Mouse (Mus musculus) MEL (cell line): Measurements from ENCODE around the gene Lmnb2. TPM values are rescaled to one million over a fixed set of nuclear protein-coding genes. Genes with fewer than 3 reads are reported as not detected.

Experiments
- DNase-seq: peaks from one replicate; pipeline ENCODE4 v3.0.0; 2011; ENCODE audit warnings: low read depth, low spot score
- H3K27ac ChIP-seq: 2 replicates; pipeline ENCODE4 v1.5.1; 2012; ENCODE audit warnings: low read depth, mild to moderate bottlenecking, control low read depth, low read length, moderate library complexity; ENCODE audit not compliant: control insufficient read depth
- H3K27me3 ChIP-seq, 2 experiments: fragments of 150-350 bp in 1 of 2; sonication (generic) in 1 of 2; 2 replicates each; pipeline ENCODE4 v1.6.1; 2012; ENCODE audit warnings: low read length in 2 of 2, mild to moderate bottlenecking in 2 of 2, improper control_type of control experiment in 1 of 2, moderate library complexity in 1 of 2; ENCODE audit not compliant: insufficient read depth in 2 of 2, control insufficient read depth in 1 of 2
- H3K36me3 ChIP-seq, 2 experiments: 2 replicates each; pipeline ENCODE4 v1.6.1; 2012 to 2014; ENCODE audit warnings: low read length in 2 of 2, improper control_type of control experiment in 1 of 2, inconsistent platforms in 1 of 2, mild to moderate bottlenecking in 1 of 2; ENCODE audit not compliant: insufficient read depth in 2 of 2, control insufficient read depth in 1 of 2
- H3K4me1 ChIP-seq, 2 experiments: fragments of 150-350 bp in 1 of 2; sonication (generic) in 1 of 2; 2 replicates each; pipeline ENCODE4 v1.6.1; 2012; ENCODE audit warnings: low read length in 2 of 2, improper control_type of control experiment in 1 of 2, mild to moderate bottlenecking in 1 of 2; ENCODE audit not compliant: insufficient read depth in 2 of 2, control insufficient read depth in 1 of 2
- H3K4me3 ChIP-seq, 2 experiments: fragments of 150-350 bp in 1 of 2; sonication (generic) in 1 of 2; 2 replicates each; pipeline ENCODE4 v1.5.1; 2012; ENCODE audit warnings: low read depth in 2 of 2, low read length in 2 of 2, mild to moderate bottlenecking in 2 of 2, moderate library complexity in 2 of 2, control low read depth in 1 of 2, improper control_type of control experiment in 1 of 2; ENCODE audit not compliant: control insufficient read depth in 1 of 2, insufficient read depth in 1 of 2
- H3K79me2 ChIP-seq: 2 replicates; pipeline ENCODE4 v1.6.1; 2012; ENCODE audit warnings: mild to moderate bottlenecking, low read length, moderate library complexity; ENCODE audit not compliant: control insufficient read depth, poor library complexity, insufficient read depth
- H3K9ac ChIP-seq: 2 replicates; pipeline ENCODE4 v1.6.1; 2012; ENCODE audit warnings: low read depth, mild to moderate bottlenecking, control low read depth, low read length, moderate library complexity; ENCODE audit not compliant: control insufficient read depth, poor library complexity, severe bottlenecking
- H3K9me3 ChIP-seq: fragments of 150-350 bp; sonication (generic); replicated peaks from 2 replicates; pipeline ENCODE4 v1.6.1; 2012; ENCODE audit warnings: mild to moderate bottlenecking, low read length, improper control_type of control experiment, moderate library complexity; ENCODE audit not compliant: insufficient read depth
- BHLHE40 ChIP-seq: IDR thresholded peaks from 2 replicates; pipeline ENCODE4 v1.6.1; 2012; ENCODE audit warnings: low read depth, mild to moderate bottlenecking, inconsistent platforms, low read length, improper control_type of control experiment, borderline replicate concordance
- CHD1 ChIP-seq: IDR thresholded peaks from 2 replicates; pipeline ENCODE4 v1.6.1; 2012; ENCODE audit warnings: low read depth, mild to moderate bottlenecking, inconsistent platforms, low read length, improper control_type of control experiment
- CHD2 ChIP-seq: IDR thresholded peaks from 2 replicates; pipeline ENCODE4 v1.6.1; 2011; ENCODE audit warnings: low read length, improper control_type of control experiment
- CTCF ChIP-seq, 3 experiments: IDR thresholded peaks in 2 of 3; conservative IDR thresholded peaks in 1 of 3; 2 replicates each; pipeline ENCODE4 v1.5.1; 2011 to 2012; ENCODE audit warnings: low read length in 3 of 3, low read depth in 2 of 3, mild to moderate bottlenecking in 2 of 3, improper control_type of control experiment in 1 of 3, inconsistent platforms in 1 of 3, mixed read lengths in 1 of 3, moderate library complexity in 1 of 3; ENCODE audit not compliant: control insufficient read depth in 1 of 3, insufficient read depth in 1 of 3, poor library complexity in 1 of 3, severe bottlenecking in 1 of 3
- ETS1 ChIP-seq: IDR thresholded peaks from 2 replicates; pipeline ENCODE4 v1.6.1; 2012; ENCODE audit warnings: low read depth, mild to moderate bottlenecking, inconsistent platforms, low read length, improper control_type of control experiment, moderate library complexity
- GATA1 ChIP-seq: IDR thresholded peaks from 2 replicates; pipeline ENCODE4 v1.6.1; 2011; ENCODE audit warnings: low read depth, low read length, improper control_type of control experiment
- HCFC1 ChIP-seq: IDR thresholded peaks from 2 replicates; pipeline ENCODE4 v1.6.1; 2012; ENCODE audit warnings: low read depth, mild to moderate bottlenecking, inconsistent platforms, low read length, improper control_type of control experiment, moderate library complexity
- JUND ChIP-seq: IDR thresholded peaks from 2 replicates; pipeline ENCODE4 v1.6.1; 2011; ENCODE audit warnings: low read depth, mild to moderate bottlenecking, improper control_type of control experiment, low read length
- MAFK ChIP-seq: IDR thresholded peaks from 2 replicates; pipeline ENCODE4 v1.6.1; 2011; ENCODE audit warnings: low read depth, mild to moderate bottlenecking, low read length, improper control_type of control experiment, borderline replicate concordance
- MAX ChIP-seq: IDR thresholded peaks from 2 replicates; pipeline ENCODE4 v1.6.1; 2011; ENCODE audit warnings: low read length, improper control_type of control experiment
- MAZ ChIP-seq: IDR thresholded peaks from 2 replicates; pipeline ENCODE4 v1.6.1; 2012; ENCODE audit warnings: low read depth, mild to moderate bottlenecking, inconsistent platforms, low read length, improper control_type of control experiment
- MEF2A ChIP-seq: IDR thresholded peaks from 2 replicates; pipeline ENCODE4 v1.6.1; 2014; ENCODE audit warnings: low read depth, mild to moderate bottlenecking, inconsistent platforms, low read length, improper control_type of control experiment; ENCODE audit not compliant: poor library complexity, insufficient replicate concordance, severe bottlenecking; ENCODE audit errors: extremely low read depth
- MXI1 ChIP-seq: IDR thresholded peaks from 2 replicates; pipeline ENCODE4 v1.6.1; 2011; ENCODE audit warnings: mild to moderate bottlenecking, low read depth, low read length, improper control_type of control experiment
- MYB ChIP-seq: IDR thresholded peaks from 2 replicates; pipeline ENCODE4 v1.6.1; 2011; ENCODE audit warnings: mild to moderate bottlenecking, low read depth, low read length, improper control_type of control experiment
- NELFE ChIP-seq: IDR thresholded peaks from 2 replicates; pipeline ENCODE4 v1.6.1; 2011; ENCODE audit warnings: low read depth, low read length, improper control_type of control experiment
- POLR2A ChIP-seq, 2 experiments: IDR thresholded peaks; 2 replicates each; pipeline ENCODE4 v1.6.1; 2011 to 2012; ENCODE audit warnings: low read length in 2 of 2, mild to moderate bottlenecking in 2 of 2, control low read depth in 1 of 2, improper control_type of control experiment in 1 of 2, low read depth in 1 of 2, moderate library complexity in 1 of 2; ENCODE audit not compliant: control insufficient read depth in 1 of 2, insufficient read depth in 1 of 2, poor library complexity in 1 of 2
- POLR2AphosphoS2 ChIP-seq: IDR thresholded peaks from 2 replicates; pipeline ENCODE4 v1.6.1; 2011; ENCODE audit warnings: low read length, improper control_type of control experiment
- POLR2AphosphoS5 ChIP-seq: IDR thresholded peaks from 2 replicates; pipeline ENCODE4 v1.6.1; 2012; ENCODE audit warnings: low read depth, borderline replicate concordance, mild to moderate bottlenecking, inconsistent platforms, low read length, moderate library complexity, mixed read lengths
- RAD21 ChIP-seq: IDR thresholded peaks from 2 replicates; pipeline ENCODE4 v1.6.1; 2011; ENCODE audit warnings: mild to moderate bottlenecking, low read depth, low read length, improper control_type of control experiment
- RCOR1 ChIP-seq: IDR thresholded peaks from 2 replicates; pipeline ENCODE4 v1.6.1; 2012; ENCODE audit warnings: low read depth, mild to moderate bottlenecking, inconsistent platforms, low read length, improper control_type of control experiment
- SIN3A ChIP-seq: IDR thresholded peaks from 2 replicates; pipeline ENCODE4 v1.6.1; 2012; ENCODE audit warnings: low read length, improper control_type of control experiment, inconsistent platforms
- TAL1 ChIP-seq: IDR thresholded peaks from 2 replicates; pipeline ENCODE4 v1.6.1; 2012; ENCODE audit warnings: mild to moderate bottlenecking, inconsistent platforms, low read length, moderate library complexity, mixed read lengths
- TCF12 ChIP-seq: IDR thresholded peaks from 2 replicates; pipeline ENCODE4 v1.6.1; 2014; ENCODE audit warnings: low read depth, mild to moderate bottlenecking, inconsistent platforms, low read length, improper control_type of control experiment, moderate library complexity
- UBTF ChIP-seq: IDR thresholded peaks from 2 replicates; pipeline ENCODE4 v1.6.1; 2012; ENCODE audit warnings: low read depth, mild to moderate bottlenecking, inconsistent platforms, low read length, improper control_type of control experiment, moderate library complexity, borderline replicate concordance; ENCODE audit not compliant: insufficient read depth
- USF2 ChIP-seq, 2 experiments: IDR thresholded peaks; 2 replicates each; pipeline ENCODE4 v1.6.1; 2011 to 2012; ENCODE audit warnings: improper control_type of control experiment in 2 of 2, low read length in 2 of 2, borderline replicate concordance in 1 of 2, inconsistent platforms in 1 of 2, low read depth in 1 of 2, mild to moderate bottlenecking in 1 of 2; ENCODE audit not compliant: insufficient read depth in 1 of 2
- ZKSCAN1 ChIP-seq: IDR thresholded peaks from 2 replicates; pipeline ENCODE4 v1.6.1; 2012; ENCODE audit warnings: low read depth, mild to moderate bottlenecking, inconsistent platforms, low read length, improper control_type of control experiment, moderate library complexity
- ZNF384 ChIP-seq: IDR thresholded peaks from 2 replicates; pipeline ENCODE4 v1.6.1; 2012; ENCODE audit warnings: low read depth, mild to moderate bottlenecking, inconsistent platforms, low read length, improper control_type of control experiment
- polyA plus RNA-seq, 2 experiments: library from polyadenylated mRNA; stranded (reverse) in 1 of 2; unstranded in 1 of 2; fragments of >175 nt in 1 of 2; fragments of >200 nt in 1 of 2; gene quantifications; 2 replicates each; pipeline versions ENCODE4 v1.2.1 to v1.2.4; 2012; ENCODE audit warnings: low replicate concordance in 2 of 2, low read depth in 1 of 2; ENCODE audit not compliant: insufficient read length in 2 of 2, insufficient read depth in 1 of 2, missing spikeins in 1 of 2
- total RNA-seq: library from RNA; depleted of rRNA; stranded (reverse); fragments of 300-350 nt; gene quantifications from 2 replicates; pipeline ENCODE4 v1.2.3, GENCODE M21; 2012

Lmnb2 gene
- total and polyA plus RNA-seq, 3 experiments: 29.9 to 32.8 TPM; not detected in 1

- peak in 1 of 2 experiments; percentile 57; a peak in 1 of 4 replicates for TF ChIP-seq POLR2A (IDR thresholded peaks at IDR 0.05; ENCODE audit: control insufficient read depth in 1 of 2, insufficient read depth in 1 of 2, low read depth in 1 of 2, low read length in 2 of 2, poor library complexity in 1 of 2)
- TF ChIP-seq CHD2: no peak
- no peak for TF ChIP-seq MEF2A
- TF ChIP-seq MAFK: no peak
- no peak for TF ChIP-seq CTCF (IDR thresholded peaks at IDR 0.05 in 2 of 3, conservative IDR thresholded peaks at IDR 0.05 in 1 of 3; ENCODE audit: control insufficient read depth in 1 of 3, insufficient read depth in 1 of 3, low read depth in 2 of 3, low read length in 3 of 3, poor library complexity in 1 of 3, severe bottlenecking in 1 of 3)
- peak; percentile 53; the same call in 1 of the 2 replicates for TF ChIP-seq MAX
- peak; percentile 37; the same call in 1 of the 2 replicates for TF ChIP-seq HCFC1
- no peak for TF ChIP-seq JUND
- TF ChIP-seq POLR2AphosphoS2: no peak
- no peak for TF ChIP-seq ZKSCAN1
- no peak for TF ChIP-seq TCF12
- no peak for TF ChIP-seq TAL1
- TF ChIP-seq RCOR1: no peak
- no peak for TF ChIP-seq ETS1
- no peak for TF ChIP-seq USF2 (IDR thresholded peaks at IDR 0.05; ENCODE audit: borderline replicate concordance in 1 of 2, insufficient read depth in 1 of 2, low read depth in 1 of 2, low read length in 2 of 2)
Measured at GRCm38 (mm10) chr10:80939671-80940070, 21.6 kb upstream of the Lmnb2 start (continued).

- peak; percentile 58 for DNase-seq
- H3K4me3 ChIP-seq: peak overlapping the region; percentile 50 to 51
- no peaks in the 10 kb centered on the region for H3K9me3 ChIP-seq
- H3K36me3 ChIP-seq: peaks cover 0 to 8% of the 10 kb centered on the region in 2 experiments; a peak in 2 of 4 replicates
- peak overlapping the region; percentile 1; the same call in 1 of the 2 replicates for H3K9ac ChIP-seq
- H3K4me1 ChIP-seq: peaks cover 5 to 28% of the 10 kb centered on the region in 2 experiments
- H3K27me3 ChIP-seq: no peaks in the 10 kb centered on the region
- no peaks in the 10 kb centered on the region for H3K79me2 ChIP-seq
- no peak overlapping the region for H3K27ac ChIP-seq
- TF ChIP-seq UBTF (no peak), TCF12 (no peak), MXI1 (no peak), NELFE (no peak), MAZ (no peak), POLR2A (IDR thresholded peaks at IDR 0.05; ENCODE audit: control insufficient read depth in 1 of 2, insufficient read depth in 1 of 2, low read depth in 1 of 2, low read length in 2 of 2, poor library complexity in 1 of 2) (no peak), SIN3A (no peak), RAD21 (no peak), MYB (no peak), ETS1 (no peak), MAFK (no peak), BHLHE40 (no peak), CTCF (IDR thresholded peaks at IDR 0.05 in 2 of 3, conservative IDR thresholded peaks at IDR 0.05 in 1 of 3; ENCODE audit: control insufficient read depth in 1 of 3, insufficient read depth in 1 of 3, low read depth in 2 of 3, low read length in 3 of 3, poor library complexity in 1 of 3, severe bottlenecking in 1 of 3) (no peak), MAX (no peak), GATA1 (no peak), CHD1 (no peak), POLR2AphosphoS2 (no peak), ZNF384 (no peak), USF2 (IDR thresholded peaks at IDR 0.05; ENCODE audit: borderline replicate concordance in 1 of 2, insufficient read depth in 1 of 2, low read depth in 1 of 2, low read length in 2 of 2) (no peak), POLR2AphosphoS5 (no peak)
Measured at GRCm38 (mm10) chr10:80938831-80939550, 20.9 kb upstream of the Lmnb2 start.
